Mouse (Mus musculus) G1E-ER4 (cell line): ENCODE measurements around the gene Arhgap5. TPM values are rescaled to one million over a fixed set of nuclear protein-coding genes. Genes with fewer than 3 reads are reported as not detected.

Experiments
- GATA1 ChIP-seq: IDR thresholded peaks from one replicate; pipeline ENCODE4 v1.8.0; 2012; ENCODE audit warnings: low read length, inconsistent platforms
- polyA plus RNA-seq: library from polyadenylated mRNA; stranded (reverse); fragments of >175 nt; gene quantifications from 2 replicates; pipeline ENCODE4 v1.2.3, GENCODE M21; 2012

Arhgap5 gene
- polyA plus RNA-seq, 1 experiment: not detected

DNA sequence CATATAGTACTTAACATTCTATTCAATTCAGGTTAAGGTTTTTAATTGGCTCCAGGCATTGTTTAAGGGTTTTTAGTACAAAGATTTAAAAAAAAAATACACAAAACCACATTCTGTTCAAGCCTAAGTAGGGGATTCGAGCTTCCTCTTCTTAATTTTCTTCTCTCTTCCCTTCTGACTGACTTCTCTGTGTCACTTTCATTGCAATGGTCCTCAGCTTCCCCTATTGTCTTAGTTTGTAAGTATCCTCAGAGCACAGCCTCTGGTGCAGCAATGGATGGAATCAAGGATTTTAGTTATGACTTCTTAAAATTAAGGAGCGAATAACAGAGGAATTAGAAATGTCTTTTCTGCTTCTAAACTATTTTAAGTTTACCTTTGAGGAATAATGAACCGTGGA lies 1.6 kb upstream of the Arhgap5 start:
- no peak for TF ChIP-seq GATA1

- no peak for TF ChIP-seq GATA1
Measured at GRCm38 (mm10) chr12:52503131-52503455, 679 bp upstream of the Arhgap5 start.

DNA sequence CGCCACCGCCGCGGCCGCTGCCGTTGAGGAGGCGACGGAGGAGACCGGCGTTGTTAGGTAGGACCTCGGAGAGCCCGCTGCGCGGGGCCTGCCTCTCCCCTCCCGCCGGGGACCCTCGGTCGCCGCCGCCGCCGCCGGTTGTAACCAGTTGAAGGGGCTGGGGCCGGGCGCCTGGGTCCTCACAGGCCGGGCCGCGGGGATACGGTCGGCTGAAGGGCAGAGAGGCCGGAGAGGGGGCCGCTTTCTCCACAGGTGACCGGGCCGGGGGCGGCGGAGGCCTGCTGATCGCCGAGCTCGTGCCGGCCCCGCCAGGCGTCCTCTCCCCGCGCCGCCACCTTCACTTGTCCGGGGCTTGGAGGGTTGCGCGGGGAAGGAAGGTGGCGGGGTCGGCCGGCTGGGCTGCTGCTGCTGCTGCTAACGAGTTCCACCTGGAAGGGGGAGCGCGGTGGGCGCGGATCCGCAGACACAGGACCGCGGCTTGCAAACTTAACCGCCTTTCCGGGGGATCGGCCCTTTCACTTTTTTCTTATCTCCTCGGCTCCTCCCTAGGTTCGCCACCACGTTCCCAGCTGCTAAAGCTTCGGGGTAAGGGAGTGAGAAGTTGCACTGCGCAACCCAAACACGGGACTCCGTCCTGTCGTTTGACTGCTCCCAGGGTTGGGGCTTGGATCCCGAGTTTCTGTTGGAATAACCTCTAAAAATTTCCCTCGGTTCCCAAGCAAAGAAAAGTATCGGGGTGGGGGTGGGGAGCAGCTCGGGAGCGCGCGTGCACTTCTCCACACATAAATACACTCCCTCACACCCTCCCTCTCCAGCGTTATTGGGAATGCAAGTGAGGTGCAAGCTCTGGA lies 784 bp downstream of the Arhgap5 start:
- TF ChIP-seq GATA1: no peak

- no peak for TF ChIP-seq GATA1
Measured at GRCm38 (mm10) chr12:52524699-52525098, 20.9 kb downstream of the Arhgap5 start.

DNA sequence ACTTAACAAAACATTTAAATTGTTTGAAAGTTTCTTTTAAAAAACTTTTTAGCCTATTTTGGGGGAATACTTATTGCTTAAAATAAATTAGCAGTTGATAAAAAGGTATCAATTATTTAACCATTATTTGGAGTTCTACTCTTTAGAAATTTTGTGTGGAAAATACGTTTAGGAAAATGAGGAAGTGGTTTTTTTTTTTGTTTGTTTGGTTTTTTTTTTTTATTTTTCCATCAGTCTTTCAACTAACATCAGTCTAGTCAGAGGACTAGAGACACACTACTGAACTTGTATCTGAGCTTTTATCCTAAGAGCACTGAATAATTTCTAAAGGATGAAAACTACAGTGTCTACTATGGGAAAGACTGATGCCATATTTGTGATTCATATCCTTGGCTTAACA lies 21.7 kb downstream of the Arhgap5 start:
- no peak for TF ChIP-seq GATA1

DNA sequence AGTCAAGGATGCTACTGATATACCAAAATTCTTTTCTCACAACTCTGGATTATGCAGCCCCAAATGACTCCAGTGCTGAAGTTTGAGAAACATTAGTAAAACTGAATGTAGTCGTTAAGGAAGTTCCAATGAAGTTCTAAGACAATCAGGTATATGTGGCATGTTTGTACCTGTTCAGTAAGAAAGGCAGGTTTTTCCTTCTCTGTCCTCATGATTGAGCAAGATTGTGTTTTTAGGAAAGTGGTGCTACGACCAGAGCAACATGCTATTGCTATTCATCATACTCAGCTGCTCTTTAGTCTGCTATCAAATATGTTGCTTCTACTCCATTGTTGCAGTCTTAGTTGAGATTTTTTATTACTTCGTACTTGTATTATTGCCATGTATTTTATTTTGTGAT lies 26.0 kb downstream of the Arhgap5 start:
- TF ChIP-seq GATA1: no peak

- no peak for TF ChIP-seq GATA1
Measured at GRCm38 (mm10) chr12:52541294-52541693, 37.5 kb downstream of the Arhgap5 start.

GRCm38 (mm10) chr12:52544532-52544931 lies 40.8 kb downstream of the Arhgap5 start:
- TF ChIP-seq GATA1: no peak

- no peak for TF ChIP-seq GATA1
Measured at GRCm38 (mm10) chr12:52552085-52552484, 48.3 kb downstream of the Arhgap5 start.

GRCm38 (mm10) chr12:52555188-52555876 lies 51.6 kb downstream of the Arhgap5 start:
- TF ChIP-seq GATA1: no peak

DNA sequence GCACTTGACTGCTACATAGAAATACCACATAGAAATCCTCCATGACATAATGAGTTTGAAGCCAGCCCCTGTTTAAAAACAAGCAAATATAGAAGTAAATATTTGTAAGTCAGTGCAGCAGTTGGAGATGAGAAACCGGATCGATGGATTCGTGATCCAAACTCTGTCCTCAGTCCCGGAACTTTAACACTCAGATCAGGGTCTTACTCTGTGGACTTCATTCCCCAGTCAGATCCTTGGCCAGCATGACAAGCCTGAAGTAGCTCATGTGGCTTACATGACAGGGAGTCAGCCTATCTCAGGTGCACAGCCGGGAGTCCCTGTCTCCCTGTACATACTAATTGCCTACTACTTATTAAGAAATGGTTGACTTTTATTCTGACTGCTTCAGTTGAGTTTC lies 61.9 kb downstream of the Arhgap5 start:
- no peak for TF ChIP-seq GATA1

DNA sequence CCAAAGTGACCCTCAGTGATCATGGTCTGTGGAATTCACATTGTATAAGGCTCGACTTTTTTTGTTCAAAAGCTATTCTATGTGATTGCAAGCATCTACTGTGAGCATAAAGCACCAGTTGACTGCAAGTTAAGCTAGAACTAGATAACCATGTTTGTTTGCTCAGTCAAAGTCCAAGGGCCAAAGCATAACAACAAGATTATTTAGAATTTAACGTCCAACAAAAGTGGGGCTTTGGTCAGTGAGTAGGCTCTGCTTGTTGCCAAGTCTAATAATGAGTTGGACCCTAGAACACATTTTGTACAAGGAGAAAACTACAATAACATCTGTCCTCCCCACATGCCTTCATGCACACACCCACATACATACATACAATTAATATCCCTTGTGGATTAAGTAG lies 69.6 kb downstream of the Arhgap5 start:
- no peak for TF ChIP-seq GATA1

GRCm38 (mm10) chr12:52587473-52588010 lies 83.8 kb downstream of the Arhgap5 start:
- no peak for TF ChIP-seq GATA1

DNA sequence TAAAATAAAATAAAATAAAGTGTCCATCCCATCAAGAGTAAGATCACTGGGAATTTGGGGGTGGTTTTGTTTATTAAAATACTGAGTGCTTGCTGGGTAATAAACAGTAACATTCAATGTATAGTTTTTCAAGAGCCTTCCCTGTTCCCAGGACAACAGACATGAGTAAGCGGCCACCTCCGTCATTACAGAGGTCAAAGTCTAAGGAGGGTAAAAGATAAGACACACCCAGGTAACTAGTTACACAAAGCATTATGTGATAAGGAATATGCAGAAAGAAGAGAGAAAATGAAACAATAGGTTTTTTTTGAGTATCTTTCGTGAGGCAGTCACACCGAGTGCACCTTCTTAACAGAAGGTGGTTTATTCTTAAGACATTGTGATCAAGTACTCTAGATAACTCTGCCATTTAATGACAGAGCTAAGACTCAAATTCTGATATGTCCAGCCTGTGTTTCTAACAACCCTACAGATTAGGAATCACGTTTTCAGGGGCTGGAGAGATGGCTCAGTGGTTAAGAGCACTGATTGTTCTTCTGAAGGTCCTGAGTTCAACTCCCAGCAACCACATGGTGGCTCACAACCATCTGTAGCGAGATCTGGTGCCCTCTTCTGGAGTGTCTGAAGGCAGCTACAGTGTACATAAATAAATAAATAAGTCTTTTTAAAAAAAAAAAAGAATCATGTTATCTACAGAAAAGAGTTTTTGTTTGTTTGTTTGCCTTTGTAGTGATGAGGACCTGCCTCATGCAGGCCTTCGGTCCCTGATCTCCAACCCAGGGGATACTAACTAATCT lies 91.8 kb downstream of the Arhgap5 start:
- TF ChIP-seq GATA1: no peak

DNA sequence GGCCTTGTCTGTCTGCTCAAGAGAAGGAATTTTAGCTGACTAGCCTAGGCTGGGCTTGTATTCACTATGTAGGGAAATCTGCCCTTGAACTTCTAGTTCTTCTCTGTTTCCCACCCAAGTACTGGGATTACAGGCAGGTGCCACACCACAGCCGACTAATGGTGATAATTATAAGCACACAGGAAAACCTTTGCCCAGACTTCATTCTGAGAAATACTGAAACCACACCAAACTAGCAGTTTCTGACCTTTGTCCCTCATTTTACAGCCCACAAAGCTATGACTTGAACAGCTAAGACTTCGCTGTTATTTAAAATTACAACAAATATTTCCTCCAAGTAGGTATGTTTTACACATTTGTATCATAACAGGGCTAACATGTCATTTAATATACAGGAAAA lies 98.7 kb downstream of the Arhgap5 start:
- no peak for TF ChIP-seq GATA1
